Mouse (Mus musculus): Measurements from ENCODE around the gene Spryd4. TPM values are rescaled to one million over a fixed set of nuclear protein-coding genes. Genes with fewer than 3 reads are reported as not detected.
A peak's percentile ranks its signal among the peaks of the same experiment; 100 is the strongest.
"Not testable (repeated sequence)": the region's sequence is repeated elsewhere in the genome, so short reads cannot be mapped to it uniquely, and the experiment has no call there.

The Spryd4 gene
- polyA plus RNA-seq, 1 experiment from 2014 or later: 31.1 TPM

DNA sequence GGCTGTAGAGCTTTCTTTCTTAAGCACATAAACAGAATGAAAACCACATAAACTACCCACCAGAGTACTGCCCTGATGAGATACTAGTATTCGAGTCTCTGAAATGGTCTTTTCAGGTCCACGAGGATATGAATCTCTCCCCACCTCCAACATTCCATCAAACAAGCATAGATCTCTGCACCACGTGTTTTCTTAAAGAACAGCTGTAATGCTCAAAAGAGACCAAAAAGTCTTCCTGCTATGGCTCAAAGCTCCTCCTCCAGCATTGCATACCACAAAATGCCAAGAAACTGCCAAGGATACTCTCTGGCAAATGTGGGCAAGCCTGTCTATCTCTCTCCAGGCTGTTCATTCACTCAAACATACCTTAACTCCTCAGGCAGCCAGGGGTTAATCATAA lies 36.3 kb downstream of the Spryd4 start:
- WGBS: 23% methylated on average over 3 of the region's 3 CpGs
- peak overlapping the region; percentile 69; the same call in 1 of the 2 replicates for H3K9ac ChIP-seq (ENCODE audit: low read depth, low read length)
- peak overlapping the region; percentile 54 for H3K4me3 ChIP-seq (ENCODE audit: low read depth, low read length)
- no peaks in the 10 kb centered on the region for H3K27me3 ChIP-seq (ENCODE audit: control insufficient read depth, insufficient read depth, low read length)
- peak; percentile 26 for DNase-seq (ENCODE audit: low spot score)
- no peaks in the 10 kb centered on the region for H3K9me3 ChIP-seq (ENCODE audit: control insufficient read depth, low read length)
- no peak overlapping the region for H3K27ac ChIP-seq (ENCODE audit: low read depth, low read length)
- ATAC-seq (ENCODE audit: low FRiP score): no peak
- H3K4me2 ChIP-seq (replicated peaks; ENCODE audit: low read depth, low read length): peak overlapping the region; percentile 65
- H3K4me1 ChIP-seq (replicated peaks; ENCODE audit: control insufficient read depth, insufficient read depth, low read length): no peaks in the 10 kb centered on the region; the same call in 1 of the 2 replicates
- no peaks in the 10 kb centered on the region for H3K36me3 ChIP-seq (ENCODE audit: control insufficient read depth, insufficient read depth, low read length)

DNA sequence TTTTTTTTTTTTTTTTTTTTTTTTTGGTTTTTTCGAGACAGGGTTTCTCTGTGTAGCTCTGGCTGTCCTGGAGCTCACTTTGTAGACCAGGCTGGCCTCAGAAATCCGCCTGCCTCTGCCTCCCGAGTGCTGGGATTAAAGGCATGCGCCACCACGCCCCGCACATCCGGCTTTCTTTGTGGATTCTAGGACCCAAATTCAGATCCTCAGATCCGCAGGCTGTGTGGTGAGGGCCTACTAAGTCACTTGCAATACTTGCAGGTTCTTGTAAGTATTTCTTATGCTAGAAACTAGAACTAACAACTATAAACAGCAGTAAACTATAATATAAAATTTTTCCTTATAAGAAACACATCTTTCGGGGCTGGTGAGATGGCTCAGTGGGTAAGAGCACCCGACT lies 40.3 kb downstream of the Spryd4 start:
- DNase-seq (ENCODE audit: low spot score); H3K36me3 ChIP-seq (ENCODE audit: control insufficient read depth, insufficient read depth, low read length); ATAC-seq (ENCODE audit: low FRiP score): not testable (repeated sequence)

GRCm38 (mm10) chr10:128167091-128167490 lies 44.5 kb downstream of the Spryd4 start:
- Histone ChIP-seq H3K4me1 (replicated peaks; ENCODE audit: control insufficient read depth, insufficient read depth, low read length) (no peaks in the 10 kb centered on the region), H3K9ac (ENCODE audit: low read depth, low read length) (no peak overlapping the region), H3K27ac (ENCODE audit: low read depth, low read length) (no peak overlapping the region), H3K27me3 (ENCODE audit: control insufficient read depth, insufficient read depth, low read length) (no peaks in the 10 kb centered on the region), H3K36me3 (ENCODE audit: control insufficient read depth, insufficient read depth, low read length) (no peaks in the 10 kb centered on the region), H3K9me3 (ENCODE audit: control insufficient read depth, low read length) (no peaks in the 10 kb centered on the region), H3K4me3 (ENCODE audit: low read depth, low read length) (no peak overlapping the region), H3K4me2 (replicated peaks; ENCODE audit: low read depth, low read length) (no peak overlapping the region)
- ATAC-seq (ENCODE audit: low FRiP score): no peak
- 64% methylated on average over 6 of the region's 6 CpGs for whole genome bisulfite sequencing
- DNase-seq (ENCODE audit: low spot score): no peak

More for the DNA sequence above, 40.3 kb downstream of the Spryd4 start:
- not testable (repeated sequence) for H3K9ac ChIP-seq (ENCODE audit: low read depth, low read length); H3K9me3 ChIP-seq (ENCODE audit: control insufficient read depth, low read length); H3K4me3 ChIP-seq (ENCODE audit: low read depth, low read length); H3K27me3 ChIP-seq (ENCODE audit: control insufficient read depth, insufficient read depth, low read length); H3K4me1 ChIP-seq (replicated peaks; ENCODE audit: control insufficient read depth, insufficient read depth, low read length); H3K27ac ChIP-seq (ENCODE audit: low read depth, low read length); H3K4me2 ChIP-seq (replicated peaks; ENCODE audit: low read depth, low read length)
- WGBS: 95% methylated on average over 9 of the region's 10 CpGs

DNA sequence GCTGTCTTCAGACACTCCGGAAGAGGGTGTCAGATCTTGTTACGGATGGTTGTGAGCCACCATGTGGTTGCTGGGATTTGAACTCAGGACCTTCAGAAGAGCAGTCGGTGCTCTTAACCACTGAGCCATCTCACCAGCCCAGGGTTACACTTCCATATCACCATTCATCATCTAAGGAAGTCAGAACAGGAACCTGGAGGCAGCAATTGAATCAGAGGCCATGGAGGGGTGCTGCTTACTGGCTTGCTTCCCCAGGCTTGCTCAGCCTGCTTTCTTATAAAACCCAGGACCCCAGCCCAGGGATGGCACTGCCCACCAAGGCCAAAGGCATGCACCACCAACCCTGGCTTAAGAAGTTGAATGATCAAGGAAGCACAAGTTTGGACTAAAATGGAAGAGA lies 45.9 kb downstream of the Spryd4 start:
- DNase-seq (ENCODE audit: low spot score); H3K4me1 ChIP-seq (replicated peaks; ENCODE audit: control insufficient read depth, insufficient read depth, low read length); H3K27ac ChIP-seq (ENCODE audit: low read depth, low read length); ATAC-seq (ENCODE audit: low FRiP score); H3K27me3 ChIP-seq (ENCODE audit: control insufficient read depth, insufficient read depth, low read length); H3K9me3 ChIP-seq (ENCODE audit: control insufficient read depth, low read length); H3K9ac ChIP-seq (ENCODE audit: low read depth, low read length); H3K4me3 ChIP-seq (ENCODE audit: low read depth, low read length); H3K36me3 ChIP-seq (ENCODE audit: control insufficient read depth, insufficient read depth, low read length); H3K4me2 ChIP-seq (replicated peaks; ENCODE audit: low read depth, low read length): not testable (repeated sequence)
- WGBS: 100% methylated on average over 1 of the region's 3 CpGs

Other genes with a start within 250 kb of the Spryd4 start
- gene Hsd17b6, start 204.2 kb downstream of the Spryd4 start, polyA plus RNA-seq (2014; fragmentation: Nextera tagmentation; extraction: Ambion mirVana): not detected in 2 replicates
- gene Prim1, start 196.6 kb downstream of the Spryd4 start, polyA plus RNA-seq (2014; fragmentation: Nextera tagmentation; extraction: Ambion mirVana): 87.8 and 88.3 TPM in 2 replicates
- gene Naca, start 176.2 kb downstream of the Spryd4 start, polyA plus RNA-seq (2014; fragmentation: Nextera tagmentation; extraction: Ambion mirVana): 858 and 879 TPM in 2 replicates
- gene Ptges3, start 152.9 kb downstream of the Spryd4 start, polyA plus RNA-seq (2014; fragmentation: Nextera tagmentation; extraction: Ambion mirVana): 590 and 626 TPM in 2 replicates
- 2,416 and 2,461 TPM in 2 replicates for gene Atp5b, start 128.5 kb downstream of the Spryd4 start, polyA plus RNA-seq (2014; fragmentation: Nextera tagmentation; extraction: Ambion mirVana)
- 20.0 and 37.6 TPM in 2 replicates for gene Baz2a, start 120.2 kb downstream of the Spryd4 start, polyA plus RNA-seq (2014; fragmentation: Nextera tagmentation; extraction: Ambion mirVana)
- 18.9 and 19.5 TPM in 2 replicates for gene Rbms2, start 31.5 kb downstream of the Spryd4 start, polyA plus RNA-seq (2014; fragmentation: Nextera tagmentation; extraction: Ambion mirVana)
- gene Gls2, start 17.4 kb downstream of the Spryd4 start, polyA plus RNA-seq (2014; fragmentation: Nextera tagmentation; extraction: Ambion mirVana): 1.3 and 1.5 TPM in 2 replicates
- gene Mip, start 14.0 kb upstream of the Spryd4 start, polyA plus RNA-seq (2014; fragmentation: Nextera tagmentation; extraction: Ambion mirVana): 0.11 TPM in 1 of 2 replicates, not detected in the other
- 43.1 and 43.8 TPM in 2 replicates for gene Timeless, start 20.3 kb upstream of the Spryd4 start, polyA plus RNA-seq (2014; fragmentation: Nextera tagmentation; extraction: Ambion mirVana)
- gene Apon, start 42.3 kb upstream of the Spryd4 start, polyA plus RNA-seq (2014; fragmentation: Nextera tagmentation; extraction: Ambion mirVana): 0.17 and 0.36 TPM in 2 replicates
- not detected in 2 replicates for gene Apof, start 56.9 kb upstream of the Spryd4 start, polyA plus RNA-seq (2014; fragmentation: Nextera tagmentation; extraction: Ambion mirVana)
- 15.4 and 17.3 TPM in 2 replicates for gene Stat2, start 58.8 kb upstream of the Spryd4 start, polyA plus RNA-seq (2014; fragmentation: Nextera tagmentation; extraction: Ambion mirVana)
- gene Il23a, start 86.9 kb upstream of the Spryd4 start, polyA plus RNA-seq (2014; fragmentation: Nextera tagmentation; extraction: Ambion mirVana): 0.28 TPM in 1 of 2 replicates, not detected in the other
- 30.5 and 31.2 TPM in 2 replicates for gene Pan2, start 91.5 kb upstream of the Spryd4 start, polyA plus RNA-seq (2014; fragmentation: Nextera tagmentation; extraction: Ambion mirVana)
- 229 and 245 TPM in 2 replicates for gene Cnpy2, start 110.7 kb upstream of the Spryd4 start, polyA plus RNA-seq (2014; fragmentation: Nextera tagmentation; extraction: Ambion mirVana)
- gene Cs, start 125.9 kb upstream of the Spryd4 start, polyA plus RNA-seq (2014; fragmentation: Nextera tagmentation; extraction: Ambion mirVana): 242 and 254 TPM in 2 replicates
- 23.8 and 24.5 TPM in 2 replicates for gene Coq10a, start 157.2 kb upstream of the Spryd4 start, polyA plus RNA-seq (2014; fragmentation: Nextera tagmentation; extraction: Ambion mirVana)
- gene Ankrd52, start 165.3 kb upstream of the Spryd4 start, polyA plus RNA-seq (2014; fragmentation: Nextera tagmentation; extraction: Ambion mirVana): 9.5 and 12.3 TPM in 2 replicates
- gene Slc39a5, start 189.4 kb upstream of the Spryd4 start, polyA plus RNA-seq (2014; fragmentation: Nextera tagmentation; extraction: Ambion mirVana): not detected in 2 replicates
- 125 and 130 TPM in 2 replicates for gene Nabp2, start 199.7 kb upstream of the Spryd4 start, polyA plus RNA-seq (2014; fragmentation: Nextera tagmentation; extraction: Ambion mirVana)
- 44.2 and 44.7 TPM in 2 replicates for gene Rnf41, start 199.8 kb upstream of the Spryd4 start, polyA plus RNA-seq (2014; fragmentation: Nextera tagmentation; extraction: Ambion mirVana)
- 126 and 170 TPM in 2 replicates for gene Smarcc2, start 247.4 kb upstream of the Spryd4 start, polyA plus RNA-seq (2014; fragmentation: Nextera tagmentation; extraction: Ambion mirVana)

All from hindbrain, embryonic 11.5 days (tissue).